Mouse (Mus musculus) frontal cortex, postnatal 14 days (tissue): Measurements from ENCODE around the gene Cabin1.
"Not testable (repeated sequence)": the region's sequence is repeated elsewhere in the genome, so short reads cannot be mapped to it uniquely, and the experiment has no call there.

Experiments
- DNase-seq, 2 experiments: peaks; one replicate each; pipeline ENCODE4 v3.0.0; 2022; ENCODE audit warnings: low spot score in 2 of 2

Gene Cabin1

GRCm38 (mm10) chr10:75767756-75768155, 3.6 kb upstream of the Cabin1 start:
- not testable (repeated sequence) for DNase-seq

DNA sequence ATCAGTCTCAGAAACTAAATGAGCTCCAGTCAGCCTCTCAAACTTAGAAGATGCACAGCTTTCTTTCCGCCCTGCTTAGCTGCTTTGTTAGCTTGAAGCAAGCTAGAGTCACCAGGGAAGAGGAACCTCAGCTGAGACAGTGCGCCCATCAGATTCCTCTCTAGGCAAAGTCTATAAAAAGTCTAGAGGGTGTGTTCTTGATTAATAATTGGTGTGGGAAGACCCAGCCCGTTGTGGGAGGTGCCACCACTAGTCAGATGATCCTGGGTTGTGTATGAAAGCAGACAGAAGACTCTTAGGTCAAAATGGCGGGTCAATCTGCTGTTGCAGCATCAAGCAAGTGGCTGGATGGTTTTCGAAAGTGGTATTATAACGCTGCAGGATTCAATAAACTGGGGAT, 2.7 kb upstream of the Cabin1 start:
- DNase-seq: no peak

GRCm38 (mm10) chr10:75764519-75765473, 655 bp upstream of the Cabin1 start:
- peak in 1 of 2 experiments; percentile 36 for DNase-seq

DNA sequence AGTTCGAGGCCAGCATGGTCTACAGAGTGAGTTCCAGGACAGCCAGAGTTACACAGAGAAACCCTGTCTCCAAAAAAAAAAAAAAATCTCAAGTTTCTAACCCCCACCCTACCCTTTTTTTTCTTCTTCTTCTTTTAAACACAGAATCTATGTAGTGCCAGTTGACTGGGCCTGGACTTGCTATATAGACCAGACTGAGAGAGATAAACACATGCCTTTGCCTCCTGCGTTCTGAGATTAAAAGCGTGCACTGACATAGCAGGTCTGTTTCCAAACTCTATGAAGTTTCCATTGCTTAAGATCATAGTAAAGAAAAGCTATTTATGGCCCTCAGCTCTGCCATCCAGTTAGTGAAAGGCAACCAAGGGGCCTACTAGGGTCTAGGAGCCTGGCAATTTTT, 1.7 kb downstream of the Cabin1 start:
- no peak for DNase-seq

DNA sequence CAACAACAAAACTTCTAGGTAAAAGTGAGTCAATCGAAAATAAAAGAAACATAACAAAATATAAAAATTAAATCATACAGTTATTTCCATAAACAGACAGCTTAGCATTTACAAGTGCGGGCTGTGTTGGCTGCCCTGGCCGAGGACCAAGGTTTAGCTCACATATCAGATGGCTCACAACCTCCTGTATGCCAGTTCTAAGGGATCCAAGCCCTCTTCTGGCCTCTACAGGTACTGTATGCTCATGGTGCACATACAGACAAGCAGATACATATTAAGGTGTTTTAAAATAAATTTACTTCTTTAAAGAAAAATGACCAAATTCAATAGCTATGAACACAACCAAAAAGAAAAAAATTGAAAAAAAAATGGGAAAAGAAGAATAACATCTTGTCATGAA, 3.8 kb downstream of the Cabin1 start:
- DNase-seq: no peak

DNA sequence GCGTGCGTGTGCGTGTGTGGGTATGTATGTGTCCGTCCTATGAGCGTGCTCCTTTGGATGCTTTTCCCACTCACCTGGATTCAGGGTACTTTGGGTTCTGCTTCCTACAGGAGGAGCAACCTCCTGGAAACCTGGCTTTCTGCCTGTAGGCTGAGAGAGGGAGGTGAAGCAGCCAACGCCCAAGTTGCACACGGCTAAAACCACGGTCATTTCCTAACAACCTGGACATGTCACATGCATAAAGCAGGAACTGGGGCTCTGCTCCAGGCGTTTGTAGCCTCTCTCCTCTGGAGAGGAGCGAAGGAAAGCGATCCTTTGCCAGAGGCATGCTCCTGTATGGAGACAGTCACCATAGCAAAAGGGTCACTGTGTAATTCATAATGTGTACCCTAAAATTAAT, 7.4 kb downstream of the Cabin1 start:
- DNase-seq: no peak

DNA sequence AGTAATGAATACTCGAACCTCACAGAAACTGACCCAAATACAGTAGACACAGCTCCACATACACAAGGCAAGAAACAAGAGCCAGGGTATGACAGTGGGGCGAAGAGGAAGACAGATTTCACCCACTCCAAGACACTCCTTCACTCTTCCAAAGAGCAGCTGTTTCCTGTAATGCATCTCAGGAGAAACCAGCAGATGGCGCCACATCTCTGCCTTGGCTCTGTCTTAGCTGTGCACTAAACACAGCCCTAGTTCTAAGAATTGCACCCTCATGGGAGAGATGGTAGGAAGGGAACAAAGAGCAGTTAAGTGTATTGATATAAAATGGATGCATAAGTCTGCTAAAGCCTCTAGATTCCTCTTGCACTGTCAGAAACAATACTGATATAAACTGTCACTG, 20.1 kb downstream of the Cabin1 start:
- peak; percentile 71 to 80 for DNase-seq

DNA sequence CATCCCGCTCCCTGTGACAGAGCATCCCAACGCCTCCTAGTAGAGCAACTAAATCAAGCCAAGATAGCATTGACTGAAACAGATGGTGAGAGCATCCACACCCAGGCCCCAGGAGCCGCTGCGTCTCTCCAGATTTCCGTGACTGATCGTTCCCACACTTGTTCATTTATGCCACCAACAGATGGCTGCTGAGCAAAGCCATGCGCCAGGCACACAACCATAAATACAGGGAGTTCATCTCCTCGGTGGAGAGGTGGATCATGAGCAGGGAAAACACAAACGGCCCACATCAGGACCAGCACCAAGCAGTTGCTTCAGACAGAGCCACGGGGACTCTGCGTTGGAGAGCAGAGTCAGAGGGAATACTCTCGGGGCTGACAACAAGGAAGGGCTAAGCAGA, 20.8 kb downstream of the Cabin1 start:
- DNase-seq: peak; percentile 54 to 64

- DNase-seq: no peak
Observed at GRCm38 (mm10) chr10:75740866-75741265, 23.3 kb downstream of the Cabin1 start.

- DNase-seq: no peak
Observed at GRCm38 (mm10) chr10:75725449-75725848, 38.7 kb downstream of the Cabin1 start.

GRCm38 (mm10) chr10:75720215-75720614, 43.9 kb downstream of the Cabin1 start:
- DNase-seq: no peak

GRCm38 (mm10) chr10:75714795-75715194, 49.3 kb downstream of the Cabin1 start:
- no peak for DNase-seq

GRCm38 (mm10) chr10:75713026-75713425, 51.1 kb downstream of the Cabin1 start:
- no peak for DNase-seq

GRCm38 (mm10) chr10:75710210-75710609, 53.9 kb downstream of the Cabin1 start:
- DNase-seq: no peak

DNA sequence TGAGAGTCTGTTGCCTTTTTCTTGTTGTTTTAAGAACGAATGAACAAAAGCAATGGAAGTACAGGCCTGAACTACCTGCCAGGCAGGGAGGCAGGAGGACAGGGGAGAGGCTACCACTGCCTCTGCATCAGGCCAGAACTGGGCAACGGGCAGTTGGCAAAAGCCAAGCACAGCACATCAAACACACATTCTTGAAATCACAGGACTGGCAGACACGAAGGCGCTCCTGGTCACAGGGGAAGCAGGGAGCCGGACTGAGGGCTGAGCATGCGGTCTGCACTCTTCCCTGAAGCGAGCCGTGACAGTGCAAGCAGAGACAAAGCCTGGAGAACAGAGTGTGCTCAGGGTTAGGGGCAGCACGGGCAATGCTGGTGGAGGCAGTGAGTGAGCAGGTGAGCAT, 54.9 kb downstream of the Cabin1 start:
- DNase-seq: no peak

DNA sequence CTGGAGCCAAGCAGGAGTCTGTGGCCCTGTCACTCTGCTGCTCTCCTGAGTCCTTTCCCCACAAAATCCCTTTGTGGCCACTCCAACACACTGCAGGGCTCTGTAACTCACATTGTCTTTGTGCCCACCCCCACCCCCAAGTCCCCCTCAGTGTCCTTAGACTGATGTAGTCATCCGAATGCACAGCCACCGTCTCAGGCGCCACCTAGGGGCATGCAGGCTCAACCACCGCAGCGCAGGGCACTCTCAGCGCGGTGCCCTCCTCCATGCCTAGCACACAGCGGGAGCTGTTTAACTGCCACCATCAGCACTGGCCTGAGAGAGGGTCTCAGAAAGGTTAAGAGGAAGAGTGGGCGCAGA, 55.5 kb downstream of the Cabin1 start:
- no peak for DNase-seq

DNA sequence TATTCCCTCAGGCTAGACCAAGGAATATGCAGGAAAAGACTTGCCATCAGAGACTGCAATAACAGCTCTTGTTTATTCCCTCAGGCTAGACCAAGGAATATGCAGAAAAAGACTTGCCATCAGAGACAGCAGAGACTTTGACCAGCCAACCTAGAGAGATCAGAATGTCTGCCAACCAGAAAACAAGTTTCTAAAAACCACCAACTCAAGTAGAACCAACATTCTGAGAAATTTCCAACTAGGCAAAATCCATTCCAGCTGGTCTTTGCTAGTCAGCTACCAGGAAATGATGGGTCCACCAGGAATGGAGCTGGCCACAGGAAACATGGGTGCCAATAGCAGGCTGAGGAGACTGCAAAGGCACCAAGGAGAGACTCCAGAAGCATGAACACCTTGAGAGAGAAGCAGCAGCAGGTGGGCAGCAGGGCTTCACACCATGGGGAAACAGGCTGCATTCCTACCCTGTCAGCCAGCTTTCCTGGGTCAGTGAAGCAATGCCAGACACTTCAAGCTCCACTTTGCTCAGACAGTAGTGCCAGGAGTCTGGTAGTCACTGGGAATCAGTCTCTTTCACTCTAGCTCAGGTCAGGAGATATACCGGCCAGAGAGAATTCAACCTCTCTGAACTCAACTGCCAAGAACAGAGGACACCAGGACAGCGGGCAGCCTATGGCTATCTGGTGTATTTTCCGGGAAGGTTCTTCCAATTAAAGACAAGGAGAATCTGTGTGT, 56.1 kb downstream of the Cabin1 start:
- DNase-seq: no peak

DNA sequence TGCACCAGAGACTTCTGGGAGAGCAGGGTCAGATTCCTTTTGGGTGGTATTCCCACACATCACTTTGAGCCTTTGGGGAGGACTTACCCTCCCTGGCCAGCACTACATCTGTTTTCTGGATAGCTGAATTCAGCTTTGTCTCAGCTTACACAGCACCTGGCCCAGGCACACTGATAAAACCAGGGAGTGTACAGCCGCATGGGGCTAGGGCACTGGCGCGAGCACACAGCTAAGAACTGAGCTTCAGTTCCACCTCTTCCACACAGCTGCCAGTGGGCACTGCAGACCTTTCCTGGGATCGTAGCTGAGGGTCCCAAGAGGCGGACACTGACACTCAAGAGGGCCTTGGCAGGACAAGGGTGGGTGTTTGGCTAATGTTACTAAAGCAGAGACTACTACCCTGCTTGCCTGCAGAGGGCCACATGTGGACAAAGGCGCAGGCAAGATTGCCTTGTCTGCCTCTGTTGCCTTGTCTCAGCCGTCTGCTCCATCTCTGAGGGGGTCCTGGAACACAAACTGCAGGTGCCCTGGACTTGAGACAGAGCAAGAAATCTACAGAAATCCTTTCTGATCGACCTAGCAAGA, 57.4 kb downstream of the Cabin1 start:
- DNase-seq: no peak

GRCm38 (mm10) chr10:75705681-75706400, 58.3 kb downstream of the Cabin1 start:
- no peak for DNase-seq

DNA sequence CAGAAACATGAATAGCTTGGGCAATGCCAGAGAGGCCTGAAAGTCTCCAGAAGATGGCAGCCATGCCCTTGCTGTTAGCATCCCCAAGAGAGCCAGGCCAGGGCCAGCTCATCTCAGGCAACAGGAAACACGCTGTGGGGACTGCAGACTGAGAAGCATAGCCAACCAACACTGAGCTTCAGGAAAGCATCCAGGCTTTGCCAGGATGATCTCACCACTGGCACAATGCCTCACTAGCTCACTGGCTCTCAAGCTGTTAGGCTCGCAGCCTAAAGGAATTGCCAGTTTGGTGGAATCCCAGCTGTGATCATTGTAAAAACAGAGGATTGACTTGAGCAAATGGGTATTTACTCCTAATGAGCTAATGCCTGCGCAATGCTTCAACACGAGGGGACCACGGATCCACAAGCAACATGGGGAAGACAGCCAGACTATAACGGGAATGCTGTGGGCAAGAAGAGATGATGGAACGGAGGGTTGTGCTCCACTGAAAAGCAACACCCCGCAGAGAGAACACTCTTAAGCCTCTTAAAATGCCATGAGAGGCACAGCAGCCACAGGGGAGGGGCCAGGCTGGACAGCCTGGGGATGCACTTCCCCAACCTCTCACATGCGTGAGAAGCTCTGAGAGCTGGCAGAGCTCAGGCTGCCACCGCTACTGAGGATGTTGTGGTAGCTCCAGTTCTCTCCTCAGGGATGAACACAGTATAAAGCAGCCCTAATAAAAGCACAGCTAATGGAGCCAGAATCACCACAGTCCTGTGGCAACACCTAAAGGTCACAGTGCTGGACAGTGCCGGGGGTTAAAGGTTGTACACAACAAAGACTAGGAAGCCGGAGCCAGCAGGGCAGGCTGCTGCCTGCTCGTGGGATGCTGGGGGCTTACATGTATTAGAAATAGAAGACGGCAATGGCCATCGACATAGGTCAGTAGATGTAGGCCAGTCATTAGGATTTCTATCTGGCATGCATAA, 59.6 kb downstream of the Cabin1 start:
- DNase-seq: peak; percentile 81 to 86

DNA sequence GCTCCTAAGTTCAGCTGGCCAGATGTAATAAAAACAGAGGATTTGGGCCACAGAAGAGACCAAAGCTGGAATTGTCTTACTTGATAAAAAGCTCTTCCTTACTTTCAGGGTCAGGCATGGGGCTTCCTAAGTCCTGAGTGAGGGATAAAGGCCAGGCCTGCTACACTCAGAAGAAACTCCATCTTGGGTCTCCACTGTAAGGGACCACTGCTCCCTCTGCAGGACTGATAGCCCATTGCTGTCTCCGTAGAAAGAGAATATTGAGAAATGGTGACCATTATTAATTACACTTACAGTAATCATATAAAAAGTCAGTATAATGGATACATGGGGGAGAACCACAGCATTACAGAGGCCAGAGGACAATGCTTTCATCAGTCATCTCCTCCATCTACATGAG, 60.6 kb downstream of the Cabin1 start:
- DNase-seq: no peak
